Mouse (Mus musculus): ENCODE measurements around the gene Rpa3.
A peak's percentile ranks its signal among the peaks of the same experiment; 100 is the strongest.

Rpa3 gene

DNA sequence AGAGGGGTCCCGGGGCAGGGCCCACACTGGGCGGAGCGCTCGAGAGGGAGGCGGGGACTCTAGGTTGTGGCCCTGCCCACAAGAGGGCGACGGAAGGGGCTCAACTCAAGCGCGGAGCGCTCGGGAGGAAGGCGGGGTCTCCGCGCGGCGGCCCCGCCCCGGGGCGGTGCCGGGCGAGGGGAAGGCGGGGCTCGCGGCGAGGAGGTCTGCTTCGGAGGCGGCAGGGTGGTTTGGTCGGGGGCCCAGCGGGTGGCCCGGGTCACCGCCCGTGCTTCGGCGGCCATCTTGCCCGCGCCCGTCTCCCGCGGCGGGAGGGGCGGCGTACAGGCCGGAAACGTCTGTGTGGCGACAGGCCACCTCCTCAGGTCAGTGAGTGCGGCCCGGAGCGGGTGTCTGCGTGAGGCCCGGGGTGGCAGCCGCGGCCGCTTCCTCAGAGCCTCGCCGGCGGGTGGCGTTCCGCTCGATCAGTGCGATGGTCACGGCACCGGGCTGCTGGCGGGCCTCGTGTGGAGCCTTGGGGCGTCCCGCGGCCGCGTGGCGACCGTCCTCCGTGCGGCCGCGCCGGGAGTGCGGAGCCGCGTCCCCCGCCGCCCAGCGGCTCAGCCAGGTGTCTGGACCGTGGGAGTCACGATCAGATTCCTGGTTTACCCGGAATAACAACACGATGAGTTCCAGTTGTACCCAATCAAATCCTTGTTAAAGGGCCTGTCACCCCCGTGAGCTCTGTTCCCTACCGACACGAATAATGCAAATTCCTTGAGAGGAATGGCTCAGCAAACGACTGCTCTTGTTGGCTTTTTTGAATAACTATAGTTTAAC lies 49.7 kb downstream of the Rpa3 start, which contains the start of gene Mios:
Gene Mios, plus strand, starts transcription at position 176 of the 819 bp plus-strand sequence.
- DNase-seq (ENCODE audit: low spot score in 2 of 2): peak; percentile 40 to 76

Data from left cerebral cortex, adult 9 months (tissue).